Mouse (Mus musculus): Measurements from ENCODE around the gene Ifnk.

Ifnk gene

DNA sequence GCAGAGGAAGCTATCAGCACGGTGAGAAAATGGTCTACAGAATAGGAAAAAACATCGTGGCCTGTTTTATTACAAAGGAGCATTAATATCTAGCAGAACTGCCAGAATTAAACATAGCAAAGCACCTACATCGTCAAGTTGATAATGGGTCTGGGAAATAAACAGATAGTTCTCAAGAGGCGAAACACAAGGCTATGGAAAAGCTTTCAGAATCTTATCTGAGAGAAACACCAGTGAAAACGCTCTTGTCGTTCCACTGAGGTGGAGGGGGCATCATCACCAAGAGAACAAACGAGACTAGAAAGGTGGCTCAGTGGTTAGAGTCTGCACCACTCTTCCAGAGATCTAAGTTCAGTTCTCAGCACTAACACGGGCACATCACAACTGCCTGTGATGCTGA is 14.9 kb upstream of the Ifnk start:
- DNase-seq (ENCODE audit: extremely low read depth, low read depth, low spot score): no peak

DNA sequence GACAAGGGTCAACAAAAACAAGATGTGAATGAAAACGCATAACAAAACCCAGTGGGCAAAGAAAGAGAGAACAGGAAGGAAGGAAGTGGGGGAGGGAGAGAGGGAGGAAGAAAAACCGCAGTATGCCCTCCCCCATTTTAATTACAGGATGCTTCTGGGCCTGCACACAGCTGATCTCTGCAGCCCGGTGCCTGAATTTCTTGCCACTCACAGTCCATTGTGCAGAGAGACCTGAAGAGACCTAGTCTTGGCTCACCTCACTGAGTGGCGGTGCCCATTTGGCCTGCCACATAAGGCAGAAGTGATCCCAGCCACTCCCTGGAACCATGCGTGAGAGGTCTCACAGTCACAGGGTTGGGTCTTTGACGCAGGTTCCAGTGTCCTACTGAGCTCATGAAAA is 13.8 kb upstream of the Ifnk start:
- DNase-seq (ENCODE audit: extremely low read depth, low read depth, low spot score): no peak

DNA sequence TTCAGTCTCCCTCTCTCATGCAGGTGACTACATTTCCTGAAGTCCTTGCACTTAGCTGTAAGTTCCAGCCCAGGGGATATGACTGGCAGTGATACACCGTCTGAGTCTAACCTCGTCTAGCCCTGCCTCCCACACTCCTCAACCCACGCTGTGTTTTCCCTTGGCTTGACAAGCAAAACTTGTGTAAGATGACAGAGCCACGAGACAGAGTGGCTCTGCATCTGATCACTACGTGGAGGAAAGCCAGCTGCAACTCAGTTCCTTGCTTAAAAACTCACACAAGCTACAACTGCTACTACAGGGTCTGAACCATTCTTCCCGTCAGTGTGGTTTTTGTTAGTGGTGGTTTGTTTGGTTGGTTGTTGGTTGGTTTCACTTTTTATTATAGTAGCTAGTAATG is 11.5 kb upstream of the Ifnk start:
- peak; percentile 28 for DNase-seq (ENCODE audit: extremely low read depth, low read depth, low spot score)

DNA sequence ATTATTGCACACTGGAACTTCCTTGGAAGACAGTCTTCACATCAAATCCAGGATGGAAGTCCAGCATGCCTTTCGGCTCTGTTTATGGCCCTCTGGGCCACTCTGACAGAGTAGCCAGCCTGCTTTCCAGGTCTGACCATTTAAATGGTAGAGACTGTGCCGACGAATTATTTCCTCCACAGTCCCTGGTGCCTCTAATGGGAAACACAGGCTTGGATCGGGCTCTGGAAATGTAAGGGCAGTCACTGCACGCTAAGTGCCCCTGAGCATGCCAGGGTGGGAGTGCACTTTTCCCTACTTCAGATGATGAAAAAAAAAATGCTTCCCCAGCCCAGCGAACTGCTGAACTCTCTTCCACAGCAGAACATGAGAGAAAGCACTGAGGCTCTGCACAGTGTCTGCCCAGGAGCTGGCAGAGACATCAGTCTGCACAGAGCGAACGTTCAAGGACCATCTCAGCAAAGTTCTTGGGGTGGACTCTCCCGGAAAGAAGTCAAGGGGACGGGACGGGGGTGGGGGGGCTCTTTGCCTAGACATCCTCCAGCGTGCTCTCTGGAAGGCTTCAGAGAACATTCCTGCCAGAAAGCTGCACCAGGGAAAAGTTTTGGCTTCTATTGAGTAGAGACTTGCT is 8.3 kb upstream of the Ifnk start:
- DNase-seq (ENCODE audit: extremely low read depth, low read depth, low spot score): no peak

GRCm38 (mm10) chr4:35145726-35146125 is 6.1 kb upstream of the Ifnk start:
- no peak for DNase-seq (ENCODE audit: extremely low read depth, low read depth, low spot score)

DNA sequence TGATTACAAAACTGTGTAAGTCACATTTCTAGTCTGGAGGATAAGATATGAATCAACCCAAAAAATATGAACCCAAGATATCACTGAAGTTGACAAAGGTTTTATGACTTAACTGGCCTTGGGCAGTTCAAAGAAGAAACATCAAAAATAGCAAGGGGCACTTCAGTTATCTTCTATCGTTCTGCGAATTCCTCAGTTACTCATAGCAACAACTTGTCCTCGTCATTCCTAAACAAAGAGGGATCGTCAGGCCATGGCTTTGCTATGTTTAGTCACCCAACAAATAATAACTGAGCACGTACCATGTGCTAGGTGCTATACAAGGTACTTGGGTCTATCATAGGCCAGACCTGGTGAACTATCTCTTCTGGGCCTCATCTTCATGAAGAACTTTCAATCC is 5.3 kb upstream of the Ifnk start:
- DNase-seq (ENCODE audit: extremely low read depth, low read depth, low spot score): no peak

- DNase-seq (ENCODE audit: extremely low read depth, low read depth, low spot score): no peak
Observed at GRCm38 (mm10) chr4:35148326-35148725, 3.5 kb upstream of the Ifnk start.

DNA sequence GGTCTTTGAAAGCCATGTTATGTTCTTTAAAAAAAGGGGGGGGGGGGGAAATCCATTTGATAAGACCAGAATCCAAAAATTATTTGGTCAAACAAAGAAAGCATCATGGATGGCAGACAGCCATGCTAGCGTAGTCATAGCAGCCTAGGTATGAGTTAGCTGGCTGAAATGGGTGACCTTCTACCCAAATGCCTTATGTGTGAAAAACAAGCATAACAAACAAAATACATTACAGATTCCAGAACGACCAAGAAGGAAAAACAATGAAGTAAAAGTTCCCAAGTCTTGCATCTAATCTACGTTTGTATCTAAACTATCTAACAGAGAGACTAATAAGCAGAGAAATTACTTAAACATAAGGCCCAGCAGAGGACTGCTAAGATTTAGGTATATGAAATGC is 1.1 kb upstream of the Ifnk start:
- no peak for DNase-seq (ENCODE audit: extremely low read depth, low read depth, low spot score)

DNA sequence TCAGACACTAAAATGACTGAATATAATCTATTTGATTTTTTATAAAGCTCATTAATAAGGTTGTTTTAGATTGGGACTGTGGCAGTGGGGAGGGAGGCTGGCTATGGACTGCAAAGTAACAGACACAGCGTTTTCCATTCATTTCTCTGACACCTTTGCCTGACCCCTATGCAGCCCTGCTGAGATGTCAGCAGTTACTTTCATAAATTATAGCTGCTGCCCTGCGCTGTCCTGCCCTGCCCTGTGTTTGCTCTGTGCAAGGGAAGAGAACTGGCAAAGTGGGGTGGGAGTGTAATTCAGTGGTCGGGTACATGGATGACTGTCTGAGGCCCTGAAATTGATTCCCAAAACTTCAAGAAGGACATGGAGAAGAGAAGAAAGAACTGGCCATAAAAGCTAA is 2.2 kb downstream of the Ifnk start:
- DNase-seq (ENCODE audit: extremely low read depth, low read depth, low spot score): no peak

GRCm38 (mm10) chr4:35155132-35155922 is 3.5 kb downstream of the Ifnk start:
- no peak for DNase-seq (ENCODE audit: extremely low read depth, low read depth, low spot score)

DNA sequence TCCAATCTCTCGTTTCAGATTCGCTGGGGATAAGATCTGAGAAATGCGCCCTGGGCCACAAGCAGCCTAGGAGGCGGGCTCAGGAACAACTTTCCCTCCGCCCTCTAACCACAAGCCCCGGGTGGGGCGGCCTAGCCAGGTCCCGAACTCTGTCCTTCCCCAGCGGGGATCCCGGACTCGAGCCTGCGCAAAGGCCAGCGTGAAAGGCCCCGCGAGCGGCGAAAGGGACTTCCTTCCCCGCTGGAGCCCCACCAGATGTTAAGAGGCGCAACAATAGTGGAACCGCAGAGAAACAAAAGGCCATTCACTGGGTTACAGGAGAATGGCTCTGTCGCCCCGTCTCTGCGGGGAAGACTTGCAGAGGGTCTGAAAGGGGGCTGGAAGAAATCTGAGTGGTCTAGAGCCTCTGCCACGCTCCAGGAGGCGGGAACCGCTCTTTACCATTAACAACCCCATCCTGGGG is 4.3 kb downstream of the Ifnk start:
- no peak for DNase-seq (ENCODE audit: extremely low read depth, low read depth, low spot score)

- no peak for DNase-seq (ENCODE audit: extremely low read depth, low read depth, low spot score)
Observed at GRCm38 (mm10) chr4:35156751-35157611, 5.1 kb downstream of the Ifnk start, which contains the start of gene Mob3b. Gene Mob3b (minus strand): TSS chr4:35157484.

DNA sequence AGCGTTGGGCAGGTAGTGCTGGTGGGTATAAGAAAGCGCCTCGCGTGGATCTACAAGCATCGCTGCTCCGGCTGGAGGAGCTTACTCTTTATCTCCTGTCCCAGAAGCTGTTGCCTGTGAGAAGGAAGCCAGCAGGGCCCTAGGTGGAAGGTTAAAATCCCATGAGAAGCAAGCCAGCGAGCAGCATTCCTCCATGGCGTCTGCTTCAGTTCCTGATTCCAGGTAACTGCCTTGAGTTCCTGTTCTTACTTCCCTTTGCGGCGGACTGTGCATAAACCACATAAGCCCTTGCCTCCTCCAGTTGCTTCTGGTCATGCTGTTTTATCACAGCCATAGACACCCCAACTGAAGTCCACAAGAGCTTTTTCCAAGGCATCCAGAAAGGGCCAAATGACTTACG is 6.0 kb downstream of the Ifnk start:
- no peak for DNase-seq (ENCODE audit: extremely low read depth, low read depth, low spot score)

DNA sequence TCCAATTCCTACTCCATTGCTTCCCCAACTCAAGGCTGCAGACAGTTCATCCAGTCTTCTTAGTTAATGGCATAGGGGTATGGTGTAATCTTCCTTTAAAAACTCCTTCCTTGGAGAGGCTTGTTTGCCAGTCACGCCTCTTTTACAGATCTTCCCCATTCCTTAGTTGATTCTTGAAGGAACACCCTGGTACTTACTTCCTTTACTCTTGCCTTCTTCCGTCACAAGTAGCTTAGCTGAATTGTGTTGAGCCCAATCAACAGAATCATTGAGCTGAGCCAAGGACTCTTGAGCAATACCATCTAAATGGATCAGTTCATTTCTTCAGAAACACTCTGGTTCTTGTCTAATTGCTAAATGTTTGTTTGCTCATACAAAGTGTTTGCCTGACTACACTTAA is 13.4 kb downstream of the Ifnk start:
- peak; percentile 42 for DNase-seq (ENCODE audit: extremely low read depth, low read depth, low spot score)

GRCm38 (mm10) chr4:35165947-35166346 is 14.1 kb downstream of the Ifnk start:
- DNase-seq (ENCODE audit: extremely low read depth, low read depth, low spot score): no peak

- no peak for DNase-seq (ENCODE audit: extremely low read depth, low read depth, low spot score)
Observed at GRCm38 (mm10) chr4:35167855-35168254, 16.0 kb downstream of the Ifnk start.

- DNase-seq (ENCODE audit: extremely low read depth, low read depth, low spot score): no peak
Observed at GRCm38 (mm10) chr4:35169571-35170125, 17.8 kb downstream of the Ifnk start.

DNA sequence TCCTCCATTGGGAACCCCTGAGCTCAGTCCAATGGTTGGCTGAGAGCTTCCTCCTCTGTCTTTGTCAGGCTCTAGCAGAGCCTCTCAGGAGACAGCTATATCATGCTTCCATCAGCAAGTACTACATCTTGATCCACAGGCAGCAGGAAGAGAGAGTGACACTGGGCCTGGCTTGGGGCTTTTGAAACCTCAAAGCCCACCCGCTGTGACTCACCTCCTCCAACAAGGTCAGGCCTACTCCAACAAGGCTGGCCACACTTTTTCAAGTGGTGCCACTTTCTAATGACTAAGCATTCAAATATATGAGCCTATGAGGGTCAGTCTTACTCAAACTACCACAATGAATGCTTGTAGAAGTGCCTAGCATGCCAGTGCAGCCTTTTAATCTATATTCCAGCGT is 20.6 kb downstream of the Ifnk start:
- DNase-seq (ENCODE audit: extremely low read depth, low read depth, low spot score): no peak

- DNase-seq (ENCODE audit: extremely low read depth, low read depth, low spot score): no peak
Observed at GRCm38 (mm10) chr4:35173551-35173950, 21.7 kb downstream of the Ifnk start.

GRCm38 (mm10) chr4:35175566-35175965 is 23.7 kb downstream of the Ifnk start:
- DNase-seq (ENCODE audit: extremely low read depth, low read depth, low spot score): no peak

- DNase-seq (ENCODE audit: extremely low read depth, low read depth, low spot score): no peak
Observed at GRCm38 (mm10) chr4:35177926-35178645, 26.2 kb downstream of the Ifnk start.
